Mouse (Mus musculus): ENCODE results near the gene Gm13030. TPM values are rescaled to one million over a fixed set of nuclear protein-coding genes. Genes with fewer than 3 reads are reported as not detected.
"Not testable (repeated sequence)": the region's sequence is repeated elsewhere in the genome, so short reads cannot be mapped to it uniquely, and the experiment has no call there.

Gene Gm13030
- polyA plus RNA-seq, 1 experiment from 2014 or later = not detected

GRCm38 (mm10) chr4:138839806-138840205, 34.0 kb downstream of the Gm13030 start:
- 69% methylated on average over 6 of the region's 6 CpGs for WGBS
- Histone ChIP-seq H3K4me2 (no peak overlapping the region), H3K9ac (replicated peaks) (no peak overlapping the region), H3K36me3 (no peaks in the 10 kb centered on the region), H3K4me3 (replicated peaks) (no peak overlapping the region), H3K4me1 (no peaks in the 10 kb centered on the region), H3K27me3 (replicated peaks) (no peaks in the 10 kb centered on the region), H3K9me3 (replicated peaks) (peaks cover 10% of the 10 kb centered on the region; the same call in 1 of the 2 replicates), H3K27ac (replicated peaks) (no peak overlapping the region)
- ATAC-seq (ENCODE audit: low FRiP score) = no peak

DNA sequence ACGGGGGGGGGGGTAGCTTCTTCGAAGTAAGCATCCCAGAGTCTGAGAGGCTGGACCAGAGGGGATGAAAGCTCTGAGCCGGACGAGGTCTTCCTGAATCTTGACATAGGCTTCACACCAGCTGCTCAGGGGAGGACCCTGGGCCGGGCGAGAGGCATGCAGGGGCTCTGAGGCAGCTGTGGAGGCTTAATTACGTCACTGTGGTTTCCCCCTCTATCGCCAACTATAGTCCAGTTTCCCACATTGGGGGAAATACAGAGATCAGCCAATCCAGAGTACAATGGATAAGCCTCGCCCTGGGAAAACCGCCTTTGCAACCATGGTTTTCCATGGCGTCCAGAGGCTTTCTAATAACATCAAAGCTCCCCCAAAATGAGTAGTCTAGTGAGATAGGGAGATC, 46.6 kb downstream of the Gm13030 start:
- Histone ChIP-seq H3K27me3 (replicated peaks) (no peaks in the 10 kb centered on the region; the same call in 1 of the 2 replicates), H3K27ac (replicated peaks) (no peak overlapping the region), H3K9me3 (replicated peaks) (no peaks in the 10 kb centered on the region), H3K36me3 (no peaks in the 10 kb centered on the region), H3K4me1 (peaks cover 8% of the 10 kb centered on the region), H3K4me3 (replicated peaks) (no peak overlapping the region), H3K9ac (replicated peaks) (no peak overlapping the region), H3K4me2 (no peak overlapping the region)
- no peak for ATAC-seq (ENCODE audit: low FRiP score)
- WGBS = 73% methylated on average over 11 of the region's 11 CpGs

DNA sequence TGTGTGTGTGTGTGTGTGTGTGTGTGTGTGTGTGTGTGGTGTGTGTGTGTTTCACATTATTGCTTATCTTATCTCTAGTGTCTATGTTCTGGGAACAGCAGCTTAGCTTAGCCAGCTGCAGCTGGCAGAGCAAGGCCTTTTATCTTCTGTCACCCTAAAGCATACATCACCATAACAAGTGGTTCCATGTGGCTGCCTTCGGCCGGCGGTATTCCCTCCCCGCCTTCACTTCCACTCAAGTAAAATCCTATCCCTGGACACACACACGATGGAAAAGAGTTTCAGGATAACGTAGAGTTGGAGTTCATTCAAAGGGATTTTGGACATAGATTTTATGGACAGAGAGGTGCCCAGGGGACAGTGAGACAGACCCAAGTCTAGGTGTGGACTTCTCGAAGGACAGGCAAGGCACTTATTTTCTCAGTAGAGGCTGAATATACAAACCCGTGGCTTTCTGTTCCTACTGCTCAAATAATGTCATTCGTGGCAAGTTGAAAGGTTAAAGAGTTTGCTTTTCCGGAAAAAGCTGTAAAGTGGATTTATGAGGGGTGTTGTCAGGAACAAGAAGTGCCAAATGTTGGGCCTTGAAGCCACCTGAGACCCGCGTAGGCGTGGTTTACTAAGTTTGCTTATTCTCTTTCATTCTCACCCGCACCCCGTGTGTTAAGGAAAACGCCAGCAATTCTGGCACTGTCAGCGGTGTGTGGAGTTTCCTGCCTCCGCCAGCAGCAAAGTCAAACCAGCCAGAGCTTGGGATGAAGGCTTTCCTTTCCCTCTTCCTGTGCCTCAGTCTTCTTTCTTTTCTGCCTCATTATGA, 47.8 kb downstream of the Gm13030 start:
- ATAC-seq (ENCODE audit: low FRiP score) = no peak
- Histone ChIP-seq H3K9ac (replicated peaks) (no peak overlapping the region), H3K4me3 (replicated peaks) (no peak overlapping the region), H3K27me3 (replicated peaks) (no peaks in the 10 kb centered on the region), H3K4me2 (no peak overlapping the region), H3K9me3 (replicated peaks) (no peaks in the 10 kb centered on the region), H3K4me1 (peaks cover 8% of the 10 kb centered on the region), H3K27ac (replicated peaks) (no peak overlapping the region), H3K36me3 (no peaks in the 10 kb centered on the region)
- 38% methylated on average over 18 of the region's 18 CpGs for WGBS

DNA sequence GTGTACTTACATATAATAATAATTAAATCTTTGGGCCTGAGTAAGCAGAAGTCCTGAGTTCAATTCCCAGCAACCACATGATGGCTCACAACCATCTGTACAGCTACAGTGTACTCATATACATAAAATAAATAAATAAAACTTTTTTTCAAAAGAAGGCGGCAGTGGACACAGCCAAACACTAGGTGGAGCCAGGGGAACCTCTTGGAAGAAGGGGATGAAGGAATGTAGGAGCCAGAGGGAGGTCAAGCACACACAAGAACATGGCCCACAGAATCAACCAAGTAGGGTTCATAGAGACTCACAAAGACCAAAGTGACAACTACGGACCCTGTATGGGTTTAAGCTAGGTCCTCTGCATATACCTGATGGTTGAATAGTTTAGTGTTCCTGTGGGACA, 49.1 kb downstream of the Gm13030 start:
- Histone ChIP-seq H3K27ac (replicated peaks) (no peak overlapping the region), H3K4me2 (no peak overlapping the region), H3K27me3 (replicated peaks) (no peaks in the 10 kb centered on the region), H3K9me3 (replicated peaks) (no peaks in the 10 kb centered on the region), H3K4me1 (peaks cover 8% of the 10 kb centered on the region), H3K9ac (replicated peaks) (no peak overlapping the region), H3K4me3 (replicated peaks) (no peak overlapping the region), H3K36me3 (no peaks in the 10 kb centered on the region)
- WGBS = 85% methylated on average over 2 of the region's 2 CpGs
- no peak for ATAC-seq (ENCODE audit: low FRiP score)

GRCm38 (mm10) chr4:138824161-138824560, 49.6 kb downstream of the Gm13030 start:
- H3K9ac ChIP-seq (replicated peaks); H3K4me2 ChIP-seq; H3K9me3 ChIP-seq (replicated peaks); ATAC-seq (ENCODE audit: low FRiP score); H3K4me3 ChIP-seq (replicated peaks); H3K27ac ChIP-seq (replicated peaks); H3K36me3 ChIP-seq; H3K4me1 ChIP-seq; H3K27me3 ChIP-seq (replicated peaks): not testable (repeated sequence)
- 85% methylated on average over 2 of the region's 2 CpGs for WGBS

- Histone ChIP-seq H3K4me2 (no peak overlapping the region), H3K27me3 (replicated peaks) (no peaks in the 10 kb centered on the region), H3K4me1 (peaks cover 4% of the 10 kb centered on the region), H3K27ac (replicated peaks) (no peak overlapping the region), H3K9me3 (replicated peaks) (no peaks in the 10 kb centered on the region), H3K4me3 (replicated peaks) (no peak overlapping the region), H3K9ac (replicated peaks) (no peak overlapping the region), H3K36me3 (no peaks in the 10 kb centered on the region)
- no peak for ATAC-seq (ENCODE audit: low FRiP score)
- WGBS = 77% methylated on average over 2 of the region's 2 CpGs
These were observed 52.7 kb downstream of the Gm13030 start for GRCm38 (mm10) chr4:138821036-138821435.

Other genes starting within 250 kb of the Gm13030 start
- gene Vwa5b1, start 238.1 kb downstream of the Gm13030 start, polyA plus RNA-seq (2015; fragmentation: Nextera tagmentation; extraction: Ambion mirVana) = 0.64 and 1.2 TPM in 2 replicates
- gene Pla2g2c, start 149.2 kb downstream of the Gm13030 start, polyA plus RNA-seq (2015; fragmentation: Nextera tagmentation; extraction: Ambion mirVana) = 0.42 and 0.60 TPM in 2 replicates
- 2.5 and 2.6 TPM in 2 replicates for gene Ubxn10, start 136.8 kb downstream of the Gm13030 start, polyA plus RNA-seq (2015; fragmentation: Nextera tagmentation; extraction: Ambion mirVana)
- gene Pla2g2f, start 116.3 kb downstream of the Gm13030 start, polyA plus RNA-seq (2015; fragmentation: Nextera tagmentation; extraction: Ambion mirVana) = 0.23 TPM in 1 of 2 replicates, not detected in the other
- 0.72 and 1.5 TPM in 2 replicates for gene Pla2g2d, start 98.2 kb downstream of the Gm13030 start, polyA plus RNA-seq (2015; fragmentation: Nextera tagmentation; extraction: Ambion mirVana)
- gene Pla2g5, start 10.5 kb downstream of the Gm13030 start, polyA plus RNA-seq (2015; fragmentation: Nextera tagmentation; extraction: Ambion mirVana) = 0.24 and 0.79 TPM in 2 replicates
- not detected in 2 replicates for gene Pla2g2e, start 4.0 kb upstream of the Gm13030 start, polyA plus RNA-seq (2015; fragmentation: Nextera tagmentation; extraction: Ambion mirVana)
- 2.2 and 3.7 TPM in 2 replicates for gene Otud3, start 40.0 kb upstream of the Gm13030 start, polyA plus RNA-seq (2015; fragmentation: Nextera tagmentation; extraction: Ambion mirVana)
- 3.5 TPM in 1 of 2 replicates, not detected in the other for gene Rnf186, start 93.1 kb upstream of the Gm13030 start, polyA plus RNA-seq (2015; fragmentation: Nextera tagmentation; extraction: Ambion mirVana)
- gene Tmco4, start 98.9 kb upstream of the Gm13030 start, polyA plus RNA-seq (2015; fragmentation: Nextera tagmentation; extraction: Ambion mirVana) = 1.2 and 3.7 TPM in 2 replicates
- gene Htr6, start 201.6 kb upstream of the Gm13030 start, polyA plus RNA-seq (2015; fragmentation: Nextera tagmentation; extraction: Ambion mirVana) = 0.80 and 1.0 TPM in 2 replicates
- gene Nbl1, start 219.0 kb upstream of the Gm13030 start, polyA plus RNA-seq (2015; fragmentation: Nextera tagmentation; extraction: Ambion mirVana) = 47.9 and 51.2 TPM in 2 replicates